In genomic region chr10:62971821-62972220, GRCm38 (mm10) we compare ENCODE assay signal across 9 mouse cellular contexts. TPM values are rescaled to one million over a fixed set of nuclear protein-coding genes. Genes with fewer than 3 reads are reported as not detected.
DNase-seq lines count a peak whose midpoint lies in the region; ATAC-seq and TF ChIP-seq lines count a peak whose summit lies in the region.
"Had no signal": no experiment of that assay in that cellular context is flagged by ENCODE, and none has a peak within 500 bp of the region (broad histone marks: within the 10 kb centered on the region; RNA-seq: fewer than 3 reads in every experiment).

No protein-coding gene starts in this region.

- intact Hi-C loops in left cerebral cortex, postnatal 36 days (cut with DNase I): no loop called here

- TF ChIP-seq EP300 in liver, embryonic 14.5 days (IDR thresholded peaks at IDR 0.05; ENCODE audit: low read depth): no peak

- no peak overlapping the region for H3K9ac ChIP-seq in intestine, embryonic 15.5 days
- H3K9ac ChIP-seq in liver, embryonic 14.5 days (replicated peaks): no peak overlapping the region
- H3K9ac ChIP-seq: stomach, embryonic 15.5 days had no signal

- no peak overlapping the region for H3K27ac ChIP-seq in bone marrow, adult 2 months (ENCODE audit: control insufficient read depth, insufficient read depth, low read depth, low read length, poor library complexity)
- no peak overlapping the region for H3K27ac ChIP-seq in intestine, embryonic 15.5 days
- no peak overlapping the region for H3K27ac ChIP-seq in liver, embryonic 14.5 days
- H3K27ac ChIP-seq: stomach, embryonic 15.5 days had no signal

- no peaks in the 10 kb centered on the region for H3K4me1 ChIP-seq in bone marrow, adult 2 months (ENCODE audit: control insufficient read depth, insufficient read depth, low read length)
- H3K4me1 ChIP-seq in intestine, embryonic 15.5 days (replicated peaks): no peaks in the 10 kb centered on the region
- H3K4me1 ChIP-seq in liver, embryonic 14.5 days (replicated peaks; ENCODE audit: control insufficient read depth in 2 of 2, insufficient read depth in 2 of 2, low read length in 1 of 2): no peaks in the 10 kb centered on the region
- H3K4me1 ChIP-seq: stomach, embryonic 15.5 days had no signal

- 0 out of 2 replicates have a peak, but pooled peaks cover 9% of the 10 kb centered on the region for H3K36me3 ChIP-seq in intestine, embryonic 15.5 days
- peaks cover 54% of the 10 kb centered on the region for H3K36me3 ChIP-seq in liver, embryonic 14.5 days (replicated peaks; ENCODE audit: control insufficient read depth, insufficient read depth, low read depth)

- 72% methylated on average over 16 of the region's 16 CpGs for WGBS in bone marrow, adult 2 months
- WGBS in intestine, embryonic 15.5 days: 72% methylated on average over 16 of the region's 16 CpGs
- WGBS in liver, embryonic 14.5 days (ENCODE audit: insufficient replicate concordance): 75% methylated on average over 16 of the region's 16 CpGs

- DNase-seq in layer of hippocampus, adult 8-10 months (ENCODE audit: low spot score in 2 of 2): peak; percentile 16 to 32
- no peak for DNase-seq in layer of hippocampus, adult 9-10 months (ENCODE audit: low spot score)
- no peak for DNase-seq in liver, embryonic 14.5 days (ENCODE audit: low read depth in 3 of 3, low spot score in 3 of 3)
- no peak for DNase-seq in adrenal gland, adult 8-10 months
- no peak for DNase-seq in urinary bladder, adult 2 months (ENCODE audit: low spot score)
- DNase-seq in left cerebral cortex, postnatal 36 days (ENCODE audit: low spot score in 2 of 2): no peak

- no peaks in the 10 kb centered on the region for H3K9me3 ChIP-seq in intestine, embryonic 15.5 days
- no peaks in the 10 kb centered on the region for H3K9me3 ChIP-seq in liver, embryonic 14.5 days (ENCODE audit: control insufficient read depth, low read length)
- H3K9me3 ChIP-seq: stomach, embryonic 15.5 days had no signal

- H3K4me2 ChIP-seq in intestine, embryonic 15.5 days (replicated peaks): no peak overlapping the region
- H3K4me2 ChIP-seq in liver, embryonic 14.5 days (ENCODE audit: low read depth): no peak overlapping the region
- H3K4me2 ChIP-seq: stomach, embryonic 15.5 days had no signal

- no peak for TF ChIP-seq POLR2A in bone marrow, adult 2 months (IDR thresholded peaks at IDR 0.05; ENCODE audit: borderline replicate concordance, control insufficient read depth, low read depth, low read length)

- peak; percentile 82 for ATAC-seq in intestine, embryonic 15.5 days
- ATAC-seq in liver, embryonic 14.5 days (ENCODE audit: insufficient read depth): 0 out of 2 replicates have a peak, but pooled peaks have one; percentile 26

- TF ChIP-seq CTCF in bone marrow, adult 2 months (IDR thresholded peaks at IDR 0.05; ENCODE audit: control insufficient read depth, insufficient read depth, low read length): peak; percentile 12; the same call in 1 of the 2 replicates
- TF ChIP-seq CTCF in liver, embryonic 14.5 days (IDR thresholded peaks at IDR 0.05; ENCODE audit: low read depth): 0 out of 2 replicates have a peak, but pooled peaks have one; percentile 30

- no peak overlapping the region for H3K4me3 ChIP-seq in bone marrow, adult 2 months (replicated peaks; ENCODE audit: control insufficient read depth, low read depth, low read length)
- no peak overlapping the region for H3K4me3 ChIP-seq in intestine, embryonic 15.5 days (replicated peaks)
- no peak overlapping the region for H3K4me3 ChIP-seq in liver, embryonic 14.5 days (ENCODE audit: insufficient read depth in 1 of 2, low read depth in 2 of 2, low read length in 2 of 2)
- H3K4me3 ChIP-seq: stomach, embryonic 15.5 days had no signal

- H3K27me3 ChIP-seq in intestine, embryonic 15.5 days (replicated peaks): no peaks in the 10 kb centered on the region
- H3K27me3 ChIP-seq in liver, embryonic 14.5 days (ENCODE audit: control insufficient read depth, insufficient read depth, low read length): no peaks in the 10 kb centered on the region
- H3K27me3 ChIP-seq: stomach, embryonic 15.5 days had no signal

RNA-seq across cellular contexts. Expression of gene Rufy2, which starts 8.2 kb away (rescaled TPM):
- 10 to 100 TPM; 63.4 to 90.3 (median 86.9) TPM for total RNA-seq in layer of hippocampus, adult 8-10 months (2022)
- polyA plus RNA-seq in bone marrow, adult 2 months (2011; ENCODE audit: insufficient read depth, insufficient read length, low replicate concordance, missing spikeins): 7.0 and 7.1 TPM in 2 replicates
- 20.3 and 20.7 TPM in 2 replicates for polyA plus RNA-seq in intestine, embryonic 15.5 days (2015; fragmentation: Nextera tagmentation; extraction: Ambion mirVana)
- polyA plus RNA-seq in liver, embryonic 14.5 days (2012; rRNA removed): 0.53 and 1.1 TPM in 2 replicates
- 1.3 and 1.4 TPM in 2 replicates for polyA plus RNA-seq in liver, embryonic 14.5 days (2014; fragmentation: Nextera tagmentation; extraction: Ambion mirVana)
- 10 to 100 TPM; 17.3 to 39.9 (median 27.8) TPM for total RNA-seq in adrenal gland, adult 8-10 months (2022)
- polyA plus RNA-seq in urinary bladder, adult 2 months (2012; rRNA removed): 10.9 and 12.9 TPM in 2 replicates
- total RNA-seq in left cerebral cortex, postnatal 36 days (2021): 100 to 1,000 TPM in 1 of 2 experiments, 10 to 100 TPM in 1; 79.6 to 103 TPM

RNA-seq across cellular contexts. Expression of gene Dna2, which starts 25.0 kb away (rescaled TPM):
- 1 to 10 TPM; 1.7 to 2.5 (median 2.1) TPM for total RNA-seq in layer of hippocampus, adult 8-10 months (2022)
- polyA plus RNA-seq in bone marrow, adult 2 months (2011; ENCODE audit: insufficient read depth, insufficient read length, low replicate concordance, missing spikeins): 29.5 and 38.9 TPM in 2 replicates
- polyA plus RNA-seq in intestine, embryonic 15.5 days (2015; fragmentation: Nextera tagmentation; extraction: Ambion mirVana): 21.7 and 22.0 TPM in 2 replicates
- 23.1 and 30.2 TPM in 2 replicates for polyA plus RNA-seq in liver, embryonic 14.5 days (2012; rRNA removed)
- polyA plus RNA-seq in liver, embryonic 14.5 days (2014; fragmentation: Nextera tagmentation; extraction: Ambion mirVana): 27.8 and 30.5 TPM in 2 replicates
- total RNA-seq in adrenal gland, adult 8-10 months (2022): 1 to 10 TPM in 2 of 4 experiments, under 1 TPM in 2; 0.58 to 1.4 (median 1.0) TPM
- polyA plus RNA-seq in urinary bladder, adult 2 months (2012; rRNA removed): 2.5 and 3.7 TPM in 2 replicates
- total RNA-seq in left cerebral cortex, postnatal 36 days (2021): 1 to 10 TPM; 1.5 to 2.7 TPM

RNA-seq across cellular contexts. Expression of gene Slc25a16, which starts 51.4 kb away (rescaled TPM):
- 10 to 100 TPM; 36.4 to 40.7 (median 38.9) TPM for total RNA-seq in layer of hippocampus, adult 8-10 months (2022)
- polyA plus RNA-seq in bone marrow, adult 2 months (2011; ENCODE audit: insufficient read depth, insufficient read length, low replicate concordance, missing spikeins): 5.6 and 7.3 TPM in 2 replicates
- polyA plus RNA-seq in intestine, embryonic 15.5 days (2015; fragmentation: Nextera tagmentation; extraction: Ambion mirVana): 12.5 and 13.4 TPM in 2 replicates
- 4.8 and 6.2 TPM in 2 replicates for polyA plus RNA-seq in liver, embryonic 14.5 days (2012; rRNA removed)
- 7.0 and 8.9 TPM in 2 replicates for polyA plus RNA-seq in liver, embryonic 14.5 days (2014; fragmentation: Nextera tagmentation; extraction: Ambion mirVana)
- total RNA-seq in adrenal gland, adult 8-10 months (2022): 10 to 100 TPM; 40.4 to 49.6 (median 42.9) TPM
- polyA plus RNA-seq in urinary bladder, adult 2 months (2012; rRNA removed): 18.3 and 22.9 TPM in 2 replicates
- total RNA-seq in left cerebral cortex, postnatal 36 days (2021): 10 to 100 TPM; 35.4 to 45.1 TPM

RNA-seq across cellular contexts. Expression of gene Hnrnph3, which starts 52.2 kb away (rescaled TPM):
- 10 to 100 TPM; 49.0 to 58.9 (median 57.1) TPM for total RNA-seq in layer of hippocampus, adult 8-10 months (2022)
- 73.5 and 89.4 TPM in 2 replicates for polyA plus RNA-seq in bone marrow, adult 2 months (2011; ENCODE audit: insufficient read depth, insufficient read length, low replicate concordance, missing spikeins)
- 73.6 and 75.4 TPM in 2 replicates for polyA plus RNA-seq in intestine, embryonic 15.5 days (2015; fragmentation: Nextera tagmentation; extraction: Ambion mirVana)
- 13.8 and 23.2 TPM in 2 replicates for polyA plus RNA-seq in liver, embryonic 14.5 days (2012; rRNA removed)
- polyA plus RNA-seq in liver, embryonic 14.5 days (2014; fragmentation: Nextera tagmentation; extraction: Ambion mirVana): 12.4 and 13.6 TPM in 2 replicates
- 10 to 100 TPM; 33.2 to 80.1 (median 50.9) TPM for total RNA-seq in adrenal gland, adult 8-10 months (2022)
- polyA plus RNA-seq in urinary bladder, adult 2 months (2012; rRNA removed): 55.0 and 73.1 TPM in 2 replicates
- 10 to 100 TPM; 36.1 to 65.0 TPM for total RNA-seq in left cerebral cortex, postnatal 36 days (2021)

RNA-seq across cellular contexts. Expression of gene Pbld2, which starts 52.3 kb away (rescaled TPM):
- 1 to 10 TPM; 2.3 to 3.3 (median 2.9) TPM for total RNA-seq in layer of hippocampus, adult 8-10 months (2022)
- polyA plus RNA-seq in bone marrow, adult 2 months (2011; ENCODE audit: insufficient read depth, insufficient read length, low replicate concordance, missing spikeins): 0.82 TPM in 1 of 2 replicates, not detected in the other
- polyA plus RNA-seq in intestine, embryonic 15.5 days (2015; fragmentation: Nextera tagmentation; extraction: Ambion mirVana): 5.7 and 6.8 TPM in 2 replicates
- 1.8 and 2.0 TPM in 2 replicates for polyA plus RNA-seq in liver, embryonic 14.5 days (2012; rRNA removed)
- 2.3 and 2.7 TPM in 2 replicates for polyA plus RNA-seq in liver, embryonic 14.5 days (2014; fragmentation: Nextera tagmentation; extraction: Ambion mirVana)
- 1 to 10 TPM; 4.4 to 6.3 (median 5.1) TPM for total RNA-seq in adrenal gland, adult 8-10 months (2022)
- 3.6 and 4.7 TPM in 2 replicates for polyA plus RNA-seq in urinary bladder, adult 2 months (2012; rRNA removed)
- 1 to 10 TPM; 1.7 TPM for total RNA-seq in left cerebral cortex, postnatal 36 days (2021)

Comparison
In these comparisons a context has a peak if more than half of its experiments do, and no peak if none do; other contexts are left out.
1. DNase-seq: peak in layer of hippocampus, adult 8-10 months (2 of 2); none in layer of hippocampus, adult 9-10 months (single experiment), liver, embryonic 14.5 days (0 of 3), adrenal gland, adult 8-10 months (single experiment), urinary bladder, adult 2 months (single experiment) and left cerebral cortex, postnatal 36 days (0 of 2).